Mouse (Mus musculus) splenic B cell, adult 2 months (primary cell): ENCODE data around the gene Cyfip2.

Source experiments
- DNase-seq: peaks from one replicate; pipeline ENCODE4 v3.0.0-alpha.2; 2011; ENCODE audit warnings: low read depth, low spot score
- H3K27me3 ChIP-seq: 2 replicates; pipeline ENCODE4 v1.6.1; 2012; ENCODE audit warnings: mild to moderate bottlenecking, low read length, moderate library complexity, mixed read lengths; ENCODE audit not compliant: control insufficient read depth, poor library complexity, insufficient read depth, severe bottlenecking
- H3K36me3 ChIP-seq: 2 replicates; pipeline ENCODE4 v1.6.1; 2012; ENCODE audit warnings: mild to moderate bottlenecking, low read length, moderate library complexity, mixed read lengths; ENCODE audit not compliant: control insufficient read depth, poor library complexity, insufficient read depth, severe bottlenecking

Gene Cyfip2

DNA sequence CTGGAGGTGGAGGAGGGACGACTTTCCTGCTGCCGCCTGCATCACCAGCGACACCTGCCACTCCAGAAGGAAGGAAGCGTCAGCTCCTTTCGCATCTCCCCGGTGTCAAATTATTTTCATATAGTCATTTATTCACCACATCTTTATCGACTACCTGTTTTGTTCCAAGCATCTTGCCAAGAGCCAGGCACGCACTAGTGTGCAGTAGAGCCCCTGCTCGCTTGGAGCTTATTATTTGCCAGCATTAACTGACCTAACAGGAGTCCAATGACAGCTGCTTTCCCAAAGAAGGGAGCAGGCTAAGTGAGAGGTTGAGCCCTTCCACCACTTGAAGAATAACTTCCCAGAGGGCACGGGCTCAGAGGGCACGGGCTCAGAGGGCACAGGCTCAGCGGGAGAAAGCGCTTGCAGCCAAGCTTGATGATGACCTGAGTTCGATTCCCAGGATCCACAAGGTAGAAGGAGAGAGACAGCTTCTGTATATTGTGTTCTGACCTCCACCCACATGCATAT is at the start of gene Cyfip2:
Cyfip2 (minus strand) TSS at position 337 of the 513 bp plus-strand sequence.
- Histone ChIP-seq H3K27me3 (no peaks in the 10 kb centered on the region), H3K36me3 (no peaks in the 10 kb centered on the region)
- no peak for DNase-seq

- Histone ChIP-seq H3K27me3 (no peaks in the 10 kb centered on the region), H3K36me3 (no peaks in the 10 kb centered on the region)
- no peak for DNase-seq
Measured at GRCm38 (mm10) chr11:46360991-46361665, 48.5 kb upstream of the Cyfip2 start.

GRCm38 (mm10) chr11:46358369-46358768 is 45.7 kb upstream of the Cyfip2 start:
- Histone ChIP-seq H3K36me3 (no peaks in the 10 kb centered on the region), H3K27me3 (no peaks in the 10 kb centered on the region)
- no peak for DNase-seq

DNA sequence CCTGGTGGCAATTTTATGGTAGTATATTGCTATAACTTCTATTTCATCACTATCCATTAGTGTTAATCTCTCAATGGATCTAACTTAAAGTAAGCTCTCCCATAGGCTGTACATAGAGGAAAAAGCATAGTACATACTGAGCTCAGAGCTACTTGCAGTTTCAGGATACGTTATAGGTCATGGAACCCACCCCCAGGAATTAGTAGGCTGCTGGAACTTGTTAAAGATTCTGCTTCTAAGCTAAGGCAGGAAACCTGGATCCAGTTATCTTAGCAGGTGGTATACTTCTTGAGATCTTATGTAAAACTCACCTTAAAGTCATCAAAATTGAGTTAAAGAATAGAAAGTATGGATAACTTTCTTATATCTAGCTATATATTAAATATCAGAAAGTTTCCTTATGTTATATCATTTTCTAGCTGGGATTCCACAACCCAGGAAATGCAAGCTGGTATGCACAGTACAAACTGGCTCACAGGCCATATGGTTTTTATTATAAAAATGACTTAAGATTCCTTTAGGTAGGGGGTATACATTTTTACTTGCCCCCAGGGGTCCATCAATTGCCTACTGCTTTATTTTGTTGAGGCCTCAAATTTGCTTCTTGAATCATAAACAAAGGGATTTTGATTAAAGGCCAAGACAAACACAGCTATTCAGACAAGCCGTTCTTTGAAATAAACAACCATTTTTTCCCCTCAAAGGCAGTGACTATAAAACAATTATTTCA is 37.2 kb upstream of the Cyfip2 start:
- no peaks in the 10 kb centered on the region for H3K36me3 ChIP-seq
- no peaks in the 10 kb centered on the region for H3K27me3 ChIP-seq
- DNase-seq: no peak

GRCm38 (mm10) chr11:46348416-46348815 is 35.8 kb upstream of the Cyfip2 start:
- H3K36me3 ChIP-seq: no peaks in the 10 kb centered on the region
- peak; percentile 50 for DNase-seq
- no peaks in the 10 kb centered on the region for H3K27me3 ChIP-seq

- no peaks in the 10 kb centered on the region for H3K27me3 ChIP-seq
- no peaks in the 10 kb centered on the region for H3K36me3 ChIP-seq
- peak; percentile 29 for DNase-seq
Measured at GRCm38 (mm10) chr11:46347756-46348155, 35.1 kb upstream of the Cyfip2 start.

GRCm38 (mm10) chr11:46343886-46344546 is 31.4 kb upstream of the Cyfip2 start:
- H3K27me3 ChIP-seq: no peaks in the 10 kb centered on the region
- peak; percentile 91 for DNase-seq
- no peaks in the 10 kb centered on the region for H3K36me3 ChIP-seq

DNA sequence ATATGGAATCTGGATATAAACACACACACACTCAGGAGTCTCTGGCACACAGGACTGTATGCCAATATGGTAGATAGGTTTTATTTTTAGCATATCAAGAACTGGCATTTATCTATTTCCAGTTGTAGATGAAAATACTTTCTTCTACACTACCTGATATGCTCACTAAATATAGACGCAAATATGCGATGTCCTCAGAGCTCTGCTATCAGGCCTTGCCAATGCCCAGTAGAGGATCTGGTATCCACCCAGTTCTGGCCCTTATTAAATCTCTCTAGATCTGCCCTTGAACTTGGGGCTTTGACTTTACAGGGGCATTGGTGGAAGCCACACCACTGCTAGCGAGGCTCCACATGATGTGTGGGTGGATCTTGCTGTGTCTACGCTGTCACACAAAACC is 29.3 kb upstream of the Cyfip2 start:
- Histone ChIP-seq H3K36me3 (no peaks in the 10 kb centered on the region), H3K27me3 (no peaks in the 10 kb centered on the region)
- DNase-seq: no peak

DNA sequence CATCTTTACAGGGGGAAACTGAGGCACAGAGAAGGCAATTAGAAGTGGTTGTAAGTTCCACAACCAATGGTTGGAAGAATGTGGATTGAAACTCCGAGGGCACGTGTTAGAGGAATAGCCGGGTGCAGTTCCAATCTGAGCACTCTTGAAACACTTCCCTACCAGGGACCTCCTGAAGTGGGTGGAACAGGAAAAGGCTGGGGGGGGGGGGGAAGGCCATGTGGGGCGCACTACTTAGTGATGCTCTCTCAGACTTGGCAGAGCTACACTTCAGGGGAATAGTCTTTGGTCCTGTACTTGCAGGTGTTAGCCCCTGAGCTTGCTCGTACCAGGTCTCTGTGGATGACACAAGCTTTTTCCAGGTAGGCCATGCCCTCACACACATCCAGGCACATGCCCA is 23.4 kb upstream of the Cyfip2 start:
- DNase-seq: no peak
- Histone ChIP-seq H3K27me3 (no peaks in the 10 kb centered on the region), H3K36me3 (no peaks in the 10 kb centered on the region)

DNA sequence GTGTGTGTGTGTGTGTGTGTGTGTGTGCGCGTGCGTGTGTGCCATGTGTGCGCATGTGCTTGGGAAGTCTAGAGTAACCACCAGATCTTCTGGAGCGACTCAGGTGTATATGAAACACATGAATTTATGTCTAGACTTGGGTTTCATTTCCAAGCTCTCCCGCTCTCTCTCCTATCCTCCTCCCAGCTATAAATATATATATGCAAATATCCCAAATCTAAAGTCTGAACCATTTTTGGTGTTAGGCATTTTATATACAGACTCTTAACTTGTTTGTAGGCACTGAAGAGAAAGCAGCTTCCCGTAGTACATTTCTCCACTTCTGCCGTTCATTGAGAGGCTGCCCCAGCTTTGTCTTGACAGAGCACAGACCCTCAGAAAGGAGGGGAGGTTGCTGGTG is 19.6 kb upstream of the Cyfip2 start:
- Histone ChIP-seq H3K36me3 (no peaks in the 10 kb centered on the region), H3K27me3 (no peaks in the 10 kb centered on the region)
- no peak for DNase-seq

DNA sequence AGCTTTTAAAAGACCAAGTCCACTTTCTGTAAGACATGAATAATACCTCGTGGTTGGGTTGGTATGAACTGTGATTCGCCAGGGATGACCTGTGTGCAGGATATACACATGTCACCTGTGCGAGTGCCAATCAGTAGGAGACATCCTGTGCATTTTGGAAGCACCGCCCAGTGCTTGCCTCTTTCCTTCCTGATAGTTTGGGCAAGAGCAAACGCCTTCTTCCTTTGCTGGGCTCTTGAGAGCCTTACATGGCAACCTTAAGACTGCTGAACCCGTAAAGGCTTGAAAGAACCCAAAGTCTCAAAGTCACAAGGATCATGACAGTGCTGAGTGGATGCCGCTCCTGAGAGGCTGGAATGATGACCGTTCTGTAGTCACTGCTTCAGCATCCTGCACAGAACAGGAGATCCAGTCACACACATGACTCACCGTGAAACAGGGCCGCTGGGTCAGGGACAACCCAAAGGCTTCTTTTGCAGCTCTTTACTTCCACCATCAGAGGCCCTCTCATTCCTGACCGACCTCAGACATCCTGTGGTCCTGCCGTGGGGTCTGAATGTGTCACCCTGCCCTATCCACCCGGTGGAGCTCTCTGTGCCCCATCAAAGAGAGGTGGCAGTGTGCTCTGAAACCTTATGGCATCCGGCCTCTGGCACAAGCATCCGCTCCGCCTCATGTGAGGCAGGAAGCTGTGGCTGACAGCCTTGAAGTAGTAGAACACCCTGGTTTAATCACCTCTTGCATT is 13.8 kb upstream of the Cyfip2 start:
- DNase-seq: peak; percentile 81
- no peaks in the 10 kb centered on the region for H3K36me3 ChIP-seq
- no peaks in the 10 kb centered on the region for H3K27me3 ChIP-seq

GRCm38 (mm10) chr11:46321559-46321958 is 8.9 kb upstream of the Cyfip2 start:
- Histone ChIP-seq H3K36me3 (no peaks in the 10 kb centered on the region), H3K27me3 (no peaks in the 10 kb centered on the region)
- DNase-seq: no peak

GRCm38 (mm10) chr11:46314534-46314933 is 1.9 kb upstream of the Cyfip2 start:
- Histone ChIP-seq H3K36me3 (no peaks in the 10 kb centered on the region), H3K27me3 (no peaks in the 10 kb centered on the region)
- peak; percentile 48 for DNase-seq

DNA sequence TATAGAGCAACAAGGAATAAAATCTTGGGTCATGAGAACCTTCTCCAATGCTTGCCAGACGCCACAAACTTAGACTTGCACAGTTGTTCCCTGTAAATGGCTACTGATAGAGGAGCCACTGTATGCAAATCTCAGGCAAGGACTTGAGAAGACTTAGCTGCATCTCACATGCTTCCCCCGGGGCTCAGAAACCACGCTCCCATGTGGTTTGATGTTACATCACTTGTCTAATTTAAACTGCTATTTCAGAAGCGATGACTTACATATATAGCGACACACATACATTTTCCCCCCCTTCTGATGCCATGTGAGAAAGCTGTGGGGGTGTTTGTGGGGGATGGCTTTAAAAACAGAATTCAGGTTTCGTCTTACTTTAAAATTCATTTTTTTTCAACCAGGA is 1.2 kb upstream of the Cyfip2 start:
- DNase-seq: peak; percentile 93
- Histone ChIP-seq H3K27me3 (no peaks in the 10 kb centered on the region), H3K36me3 (no peaks in the 10 kb centered on the region)
